Mouse (Mus musculus) ES-Bruce4 (cell line): ENCODE data around the gene Rictor. TPM values are rescaled to one million over a fixed set of nuclear protein-coding genes. Genes with fewer than 3 reads are reported as not detected.

Experiments used
- H3K27ac ChIP-seq: 2 replicates; pipeline ENCODE4 v1.5.1; 2012; ENCODE audit warnings: low read length, inconsistent platforms; ENCODE audit not compliant: insufficient read depth
- H3K27me3 ChIP-seq: 2 replicates; pipeline ENCODE4 v1.6.1; 2012; ENCODE audit warnings: mild to moderate bottlenecking, low read length, inconsistent platforms; ENCODE audit not compliant: control insufficient read depth, poor library complexity, insufficient read depth, severe bottlenecking
- H3K36me3 ChIP-seq: 2 replicates; pipeline ENCODE4 v1.6.1; 2012; ENCODE audit warnings: inconsistent platforms, mild to moderate bottlenecking, low read length, moderate library complexity; ENCODE audit not compliant: control insufficient read depth, poor library complexity, insufficient read depth, severe bottlenecking
- H3K4me1 ChIP-seq: one replicate; pipeline ENCODE4 v1.8.1; 2011; ENCODE audit warnings: low read length; ENCODE audit not compliant: control insufficient read depth, insufficient read depth
- H3K4me3 ChIP-seq: 2 replicates; pipeline ENCODE4 v1.5.1; 2011; ENCODE audit warnings: low read depth, mild to moderate bottlenecking, low read length
- H3K9ac ChIP-seq: 2 replicates; pipeline ENCODE4 v1.6.1; 2012; ENCODE audit warnings: low read depth, mild to moderate bottlenecking, inconsistent platforms; ENCODE audit not compliant: poor library complexity, severe bottlenecking
- H3K9me3 ChIP-seq: replicated peaks from 2 replicates; pipeline ENCODE4 v1.6.1; 2012; ENCODE audit warnings: mild to moderate bottlenecking, low read length, inconsistent platforms; ENCODE audit not compliant: control insufficient read depth, poor library complexity, insufficient read depth, severe bottlenecking
- CTCF ChIP-seq: IDR thresholded peaks from one replicate; pipeline ENCODE4 v1.8.1; 2011; ENCODE audit warnings: low read depth, low read length
- EP300 ChIP-seq: IDR thresholded peaks from 2 replicates; pipeline ENCODE4 v1.6.1; 2011; ENCODE audit warnings: low read depth, low read length; ENCODE audit not compliant: insufficient read depth
- POLR2A ChIP-seq: IDR thresholded peaks from one replicate; pipeline ENCODE4 v1.8.1; 2011; ENCODE audit warnings: low read length; ENCODE audit not compliant: insufficient read depth
- polyA plus RNA-seq: library from polyadenylated mRNA; stranded (reverse); fragments of >200 nt; gene quantifications from 2 replicates; pipeline ENCODE4 v1.2.4, GENCODE M21; 2011; ENCODE audit warnings: low read depth; ENCODE audit not compliant: missing spikeins, insufficient read depth, insufficient read length

Rictor gene
- 54.4 and 54.7 TPM in 2 replicates for polyA plus RNA-seq

GRCm38 (mm10) chr15:6707936-6708525, at the start of gene Rictor:
Gene Rictor (plus strand): TSS chr15:6708379.
- Histone ChIP-seq H3K27me3 (no peaks in the 10 kb centered on the region), H3K9me3 (no peaks in the 10 kb centered on the region), H3K9ac (peak within 1 kb of the TSS; percentile 99), H3K4me1 (no peaks in the 10 kb centered on the region), H3K36me3 (no peaks in the 10 kb centered on the region), H3K27ac (peak within 1 kb of the TSS; percentile 61), H3K4me3 (peak within 1 kb of the TSS; percentile 88)
- TF ChIP-seq CTCF, result no peak
- peak; percentile 20 for TF ChIP-seq POLR2A
- 0 out of 2 replicates have a peak, but pooled peaks have one; percentile 31 for TF ChIP-seq EP300

- TF ChIP-seq EP300 (no peak), CTCF (no peak), POLR2A (no peak)
- no peak overlapping the region for H3K27ac ChIP-seq
- H3K4me3 ChIP-seq, result no peak overlapping the region
- no peaks in the 10 kb centered on the region; the same call in 1 of the 2 replicates for H3K27me3 ChIP-seq
- H3K36me3 ChIP-seq, result no peaks in the 10 kb centered on the region
- H3K9ac ChIP-seq, result no peak overlapping the region
- no peaks in the 10 kb centered on the region for H3K9me3 ChIP-seq
- peaks cover 10% of the 10 kb centered on the region for H3K4me1 ChIP-seq
These were observed 46.2 kb upstream of the Rictor start for GRCm38 (mm10) chr15:6661951-6662350.

GRCm38 (mm10) chr15:6663991-6664390, 44.2 kb upstream of the Rictor start:
- no peaks in the 10 kb centered on the region for H3K9me3 ChIP-seq
- no peak overlapping the region for H3K27ac ChIP-seq
- TF ChIP-seq EP300 (peak; percentile 90), POLR2A (no peak), CTCF (no peak)
- H3K4me1 ChIP-seq, result peaks cover 13% of the 10 kb centered on the region
- H3K9ac ChIP-seq, result no peak overlapping the region
- H3K27me3 ChIP-seq, result no peaks in the 10 kb centered on the region
- no peaks in the 10 kb centered on the region for H3K36me3 ChIP-seq
- no peak overlapping the region for H3K4me3 ChIP-seq

- Histone ChIP-seq H3K27me3 (no peaks in the 10 kb centered on the region), H3K4me3 (no peak overlapping the region), H3K9ac (no peak overlapping the region), H3K9me3 (no peaks in the 10 kb centered on the region), H3K4me1 (peaks cover 15% of the 10 kb centered on the region), H3K36me3 (no peaks in the 10 kb centered on the region), H3K27ac (no peak overlapping the region)
- no peak for TF ChIP-seq POLR2A
- TF ChIP-seq CTCF, result no peak
- no peak for TF ChIP-seq EP300
These were observed 42.1 kb upstream of the Rictor start for GRCm38 (mm10) chr15:6666072-6666471.

GRCm38 (mm10) chr15:6668793-6669437, 39.3 kb upstream of the Rictor start:
- no peak overlapping the region for H3K9ac ChIP-seq
- no peaks in the 10 kb centered on the region for H3K36me3 ChIP-seq
- no peak overlapping the region for H3K4me3 ChIP-seq
- peaks cover 11% of the 10 kb centered on the region for H3K4me1 ChIP-seq
- peaks cover 6% of the 10 kb centered on the region; the same call in 1 of the 2 replicates for H3K9me3 ChIP-seq
- TF ChIP-seq CTCF (no peak), EP300 (peak; percentile 88; the same call in 1 of the 2 replicates), POLR2A (no peak)
- no peaks in the 10 kb centered on the region for H3K27me3 ChIP-seq
- no peak overlapping the region for H3K27ac ChIP-seq

GRCm38 (mm10) chr15:6678479-6678878, 29.7 kb upstream of the Rictor start:
- no peak overlapping the region for H3K9ac ChIP-seq
- TF ChIP-seq POLR2A, result no peak
- no peak for TF ChIP-seq EP300
- TF ChIP-seq CTCF, result no peak
- no peaks in the 10 kb centered on the region for H3K36me3 ChIP-seq

More at GRCm38 (mm10) chr15:6678479-6678878, 29.7 kb upstream of the Rictor start:
- Histone ChIP-seq H3K27me3 (no peaks in the 10 kb centered on the region), H3K4me1 (no peaks in the 10 kb centered on the region), H3K9me3 (no peaks in the 10 kb centered on the region), H3K4me3 (no peak overlapping the region), H3K27ac (no peak overlapping the region)
